Mouse (Mus musculus) brown adipose tissue, adult 24 weeks (tissue): ENCODE measurements around the gene Olfr635. TPM values are rescaled to one million over a fixed set of nuclear protein-coding genes. Genes with fewer than 3 reads are reported as not detected.
"Not testable (repeated sequence)": the region's sequence is repeated elsewhere in the genome, so short reads cannot be mapped to it uniquely, and the experiment has no call there.

Experiments
- H3K27ac ChIP-seq: fragments of 200-500 bp; replicated peaks from 2 replicates; pipeline ENCODE4 v1.5.1; 2012; ENCODE audit warnings: low read depth, mild to moderate bottlenecking, low read length
- H3K4me1 ChIP-seq: fragments of 200-500 bp; 2 replicates; pipeline ENCODE4 v1.6.1; 2012; ENCODE audit warnings: low read length, mixed read lengths; ENCODE audit not compliant: control insufficient read depth, insufficient read depth, insufficient read length
- H3K4me3 ChIP-seq: fragments of 200-500 bp; 2 replicates; pipeline ENCODE4 v1.5.1; 2012; ENCODE audit warnings: low read depth, mild to moderate bottlenecking, low read length, moderate library complexity; ENCODE audit not compliant: insufficient read depth
- polyA plus RNA-seq: library from polyadenylated mRNA; stranded (reverse); fragments of >200 nt; gene quantifications from 2 replicates; pipeline ENCODE4 v1.2.4, GENCODE M21; 2012; ENCODE audit not compliant: missing spikeins, insufficient read depth, insufficient read length

Olfr635 gene
- polyA plus RNA-seq = not detected in 2 replicates

DNA sequence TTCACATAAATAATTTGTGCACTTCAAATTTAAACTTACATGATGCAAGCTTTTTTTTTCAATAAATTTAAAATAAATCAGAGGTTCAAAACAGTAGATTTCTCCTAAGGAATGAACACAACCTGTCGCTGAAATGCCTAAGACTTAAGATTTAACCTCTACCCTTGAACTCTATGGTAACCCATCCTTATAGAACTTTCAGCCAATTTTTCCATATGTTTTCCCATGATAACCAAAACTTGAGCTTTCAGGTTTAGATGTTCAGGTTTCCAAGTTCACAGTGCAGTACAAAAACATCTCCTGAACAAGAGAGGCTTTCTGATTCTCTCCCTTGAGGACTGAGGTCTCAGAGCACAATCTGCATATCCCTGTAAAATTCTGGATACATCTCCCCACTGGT, at the start of gene Olfr635:
Gene Olfr635, plus strand, starts transcription at position 301 of the 400 bp plus-strand sequence.
- Histone ChIP-seq H3K4me1 (no peaks in the 10 kb centered on the region), H3K4me3 (no peak within 1 kb of the TSS), H3K27ac (no peak within 1 kb of the TSS)

DNA sequence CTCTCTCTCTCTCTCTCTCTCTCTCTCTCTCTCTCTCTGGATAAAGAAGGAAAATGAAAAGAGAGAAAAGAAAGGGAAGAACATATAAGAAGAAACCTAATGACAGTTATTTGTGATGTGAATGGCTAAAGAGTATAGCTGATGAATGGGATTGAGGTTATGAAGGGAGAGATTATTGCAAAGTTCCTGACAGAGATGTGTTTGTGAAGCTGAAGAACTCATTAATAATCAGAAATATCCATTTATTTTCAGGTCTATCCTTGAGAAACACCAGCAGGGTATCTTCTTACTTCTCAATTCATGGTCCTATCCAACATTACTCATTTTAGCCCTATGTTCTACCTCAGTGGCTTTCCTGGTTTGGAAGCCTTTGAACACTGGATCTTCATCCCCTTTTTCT, 42.4 kb upstream of the Olfr635 start, which contains the start of gene Olfr631:
Gene Olfr631, plus strand, starts transcription at position 301 of the 400 bp plus-strand sequence.
- Histone ChIP-seq H3K4me3 (no peak within 1 kb of the TSS), H3K27ac (no peak within 1 kb of the TSS), H3K4me1 (no peaks in the 10 kb centered on the region)

DNA sequence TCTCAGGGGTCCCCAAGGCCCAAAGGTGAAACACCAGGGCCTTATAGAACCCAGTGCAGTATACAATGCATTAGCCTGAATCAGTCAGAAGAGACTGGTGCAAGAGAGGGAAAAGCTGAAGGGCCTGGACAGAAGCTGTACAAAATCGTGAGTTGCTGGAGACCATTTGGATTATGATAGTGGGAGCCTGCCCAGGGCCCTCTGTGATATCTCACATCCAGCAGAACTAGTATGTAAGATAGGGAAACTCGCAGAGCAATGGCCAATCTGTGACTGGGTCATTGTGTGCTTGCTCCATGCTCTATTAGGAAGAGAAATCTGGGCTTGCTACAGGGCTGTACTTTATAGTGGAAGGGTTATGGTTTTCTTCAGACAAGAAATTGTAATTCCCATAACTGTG, 36.7 kb upstream of the Olfr635 start, which contains the start of gene Olfr632:
Gene Olfr632, plus strand, starts transcription at position 84 of the 400 bp plus-strand sequence.
- no peak within 1 kb of the TSS for H3K27ac ChIP-seq
- no peaks in the 10 kb centered on the region for H3K4me1 ChIP-seq
- H3K4me3 ChIP-seq = no peak within 1 kb of the TSS

DNA sequence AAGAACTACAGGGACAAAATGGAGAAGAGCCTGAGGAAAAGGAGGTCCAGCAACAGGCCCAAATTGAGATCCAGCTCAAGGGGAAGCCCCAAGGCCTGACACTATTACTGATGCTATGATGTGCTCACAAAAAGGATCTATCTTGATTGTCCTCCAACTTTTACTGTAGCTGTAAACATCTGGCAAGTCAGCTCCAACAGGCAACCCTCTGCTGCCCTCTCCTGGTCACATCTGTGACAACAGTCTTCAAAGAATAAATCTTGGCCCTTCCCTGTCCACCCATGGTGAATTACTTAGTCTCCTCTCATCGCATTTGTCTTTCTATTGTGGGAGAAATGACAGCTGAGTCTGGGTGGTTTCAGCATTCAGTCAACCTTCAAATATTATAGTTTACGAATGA, 28.2 kb upstream of the Olfr635 start:
- Histone ChIP-seq H3K4me1 (no peaks in the 10 kb centered on the region), H3K4me3 (no peak overlapping the region)

DNA sequence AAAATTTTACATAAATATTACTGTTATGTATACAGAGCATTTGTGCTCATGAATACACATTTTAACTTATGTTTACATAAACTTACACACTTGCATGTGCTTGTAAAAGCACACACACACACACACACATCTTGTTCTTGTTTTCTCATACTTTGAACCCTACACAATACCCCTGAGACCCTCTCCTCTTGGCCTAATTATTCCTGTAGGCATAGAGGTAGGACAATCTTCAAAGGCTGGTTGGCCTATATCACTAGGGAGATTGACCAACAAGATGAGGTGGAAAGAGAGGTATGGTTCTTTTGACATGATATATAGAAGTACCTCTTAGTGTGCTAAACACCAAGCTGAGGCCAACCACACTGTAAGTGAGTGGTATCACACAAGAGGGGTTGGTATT, 26.8 kb upstream of the Olfr635 start, which contains the start of gene Olfr633:
Gene Olfr633, plus strand, starts transcription at position 301 of the 400 bp plus-strand sequence.
- Histone ChIP-seq H3K4me1 (no peaks in the 10 kb centered on the region), H3K4me3 (no peak within 1 kb of the TSS)

More for the DNA sequence above, 28.2 kb upstream of the Olfr635 start:
- no peak overlapping the region for H3K27ac ChIP-seq

DNA sequence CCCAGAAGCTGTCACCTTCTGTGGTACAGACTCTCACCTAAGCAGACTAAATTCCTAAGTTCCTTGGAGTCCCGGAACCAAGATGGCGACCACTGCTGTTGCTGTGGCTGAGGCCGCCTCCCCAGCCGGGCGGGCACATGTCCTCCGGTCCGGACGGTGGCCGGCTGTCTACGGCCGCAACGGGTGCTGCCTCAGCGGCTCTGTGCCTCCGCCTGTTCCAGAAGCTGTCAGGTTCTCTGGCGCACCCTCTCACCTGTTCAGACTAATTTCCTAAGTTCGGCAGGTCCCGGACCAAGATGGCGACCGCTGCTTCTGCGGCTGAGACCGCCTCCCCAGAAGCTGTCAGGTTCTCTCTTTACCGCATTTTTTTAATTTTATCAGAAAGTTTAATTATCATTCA, 4.1 kb upstream of the Olfr635 start:
- not testable (repeated sequence) for H3K27ac ChIP-seq, H3K4me3 ChIP-seq, H3K4me1 ChIP-seq

More for the DNA sequence above, 26.8 kb upstream of the Olfr635 start, which contains the start of gene Olfr633:
- no peak within 1 kb of the TSS for H3K27ac ChIP-seq

DNA sequence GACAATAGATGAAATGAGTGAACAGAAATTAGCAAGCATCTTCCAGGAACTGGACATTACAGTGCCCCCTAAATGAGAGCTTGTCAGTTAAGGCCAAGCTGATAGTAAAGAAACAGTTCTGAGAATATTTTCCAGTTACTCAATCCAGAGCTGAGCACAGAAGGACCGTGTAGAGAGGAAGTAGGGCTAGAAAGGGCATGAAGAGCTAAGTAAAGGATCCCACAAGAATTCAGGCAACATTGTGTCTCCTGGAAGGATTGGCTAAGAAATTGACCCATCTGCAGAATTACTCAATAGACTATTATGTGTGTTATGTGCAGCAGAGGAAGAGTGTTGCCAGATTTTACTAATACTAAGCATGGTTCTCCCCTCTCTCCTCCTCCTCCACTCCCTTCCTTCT, 830 bp downstream of the Olfr635 start:
- no peak overlapping the region for H3K27ac ChIP-seq
- H3K4me3 ChIP-seq = no peak overlapping the region
- no peaks in the 10 kb centered on the region for H3K4me1 ChIP-seq

DNA sequence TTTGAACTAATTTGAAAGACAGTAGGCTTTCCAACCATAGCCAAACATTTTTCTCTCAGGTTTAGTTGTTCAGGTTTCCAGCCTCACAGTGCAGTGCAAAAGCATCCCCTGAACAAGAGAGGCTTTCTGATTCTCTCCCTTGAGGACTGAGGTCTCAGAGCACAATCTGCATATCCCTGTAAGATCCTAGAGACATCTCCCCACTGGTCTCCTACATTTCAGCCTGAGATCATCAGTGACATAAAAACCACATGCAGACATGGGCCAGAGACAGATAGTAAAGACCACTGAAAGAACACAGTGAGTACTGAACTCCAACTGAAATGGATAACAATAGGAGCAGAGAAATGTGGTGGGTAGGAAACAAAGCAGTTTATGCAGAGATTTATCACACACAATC, 27.5 kb downstream of the Olfr635 start, which contains the start of gene Olfr638:
Gene Olfr638, plus strand, starts transcription at position 301 of the 400 bp plus-strand sequence.
- H3K27ac ChIP-seq = no peak within 1 kb of the TSS
- no peaks in the 10 kb centered on the region for H3K4me1 ChIP-seq
- H3K4me3 ChIP-seq = no peak within 1 kb of the TSS

DNA sequence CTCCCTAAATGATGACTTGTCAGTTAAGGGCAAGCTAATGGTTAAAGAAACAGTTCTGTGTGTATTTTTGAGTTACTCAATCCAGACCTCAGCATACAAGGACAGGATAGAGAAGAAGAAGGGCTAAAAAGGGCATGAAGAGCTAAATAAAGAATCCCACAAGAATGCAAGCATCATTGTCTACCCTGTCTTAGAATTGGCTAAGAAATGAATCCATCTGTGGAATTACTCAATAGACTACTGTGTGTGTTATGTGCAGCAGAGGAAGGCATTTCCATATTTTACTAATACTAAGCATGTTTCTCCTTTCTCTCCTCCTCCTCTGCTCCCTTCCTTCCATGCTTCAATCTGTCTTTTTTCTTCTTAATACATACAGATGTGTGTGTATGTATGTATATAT, 28.2 kb downstream of the Olfr635 start:
- Histone ChIP-seq H3K4me3 (no peak overlapping the region), H3K4me1 (no peaks in the 10 kb centered on the region), H3K27ac (no peak overlapping the region)

DNA sequence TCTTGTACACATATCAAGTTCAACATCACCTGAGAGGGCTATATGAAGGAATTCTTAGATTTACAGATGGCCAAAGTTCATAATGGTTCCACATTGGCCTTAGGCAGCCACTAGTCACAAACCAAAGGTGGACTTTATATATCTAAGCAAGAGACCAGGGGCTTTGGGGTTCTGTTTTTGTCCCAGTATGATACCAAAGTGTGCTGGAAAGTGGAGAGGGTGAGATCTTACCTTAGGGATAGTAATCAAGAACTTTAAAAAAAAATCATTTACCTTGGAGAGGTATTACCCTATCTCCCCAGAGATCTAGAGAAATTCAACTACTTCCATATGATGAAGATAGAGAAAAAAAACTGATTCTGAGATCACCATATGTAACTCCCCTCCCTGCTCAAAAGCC, 46.3 kb downstream of the Olfr635 start, which contains the start of gene Olfr639:
Gene Olfr639, minus strand, starts transcription at position 101 of the 400 bp plus-strand sequence.
- H3K4me3 ChIP-seq = no peak within 1 kb of the TSS
- H3K4me1 ChIP-seq = no peaks in the 10 kb centered on the region
- H3K27ac ChIP-seq = no peak within 1 kb of the TSS

DNA sequence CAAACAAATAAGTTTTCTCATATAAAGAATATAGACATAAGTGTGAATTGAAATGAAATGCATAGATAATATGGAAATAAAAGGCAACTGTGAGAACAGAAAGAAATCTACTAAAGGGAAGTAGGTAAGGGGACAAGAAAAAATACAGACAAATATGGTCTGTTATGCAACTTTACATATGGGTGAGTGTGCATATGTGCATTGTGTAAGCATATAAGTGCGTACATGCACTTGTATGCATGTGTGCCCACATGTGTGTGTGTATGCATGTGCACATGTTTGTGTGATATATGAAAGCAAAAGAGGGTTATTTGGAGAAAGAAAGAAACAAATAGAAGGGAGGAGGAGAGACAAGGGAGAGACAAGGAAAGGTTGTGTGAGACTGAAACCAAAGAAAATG, 48.0 kb downstream of the Olfr635 start:
- Histone ChIP-seq H3K4me3 (no peak overlapping the region), H3K27ac (no peak overlapping the region), H3K4me1 (no peaks in the 10 kb centered on the region)

DNA sequence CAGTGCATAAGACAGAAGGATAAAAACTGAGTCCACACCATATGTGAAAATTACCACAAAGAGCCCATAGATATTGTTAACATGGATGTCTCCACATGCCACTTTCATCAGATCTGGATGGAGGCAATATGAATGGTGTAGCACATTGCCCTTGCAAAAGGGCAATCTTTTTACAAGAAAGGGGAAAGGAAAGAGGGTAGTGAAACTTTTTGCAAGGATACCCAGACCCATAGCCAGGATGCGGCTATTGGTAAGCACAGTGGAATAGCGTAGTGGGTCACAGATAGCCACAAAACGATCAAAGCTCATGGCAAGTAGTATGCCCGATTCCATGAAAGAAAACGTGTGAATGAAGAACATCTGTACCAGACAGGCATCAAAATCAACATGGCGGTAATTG, 50.7 kb downstream of the Olfr635 start:
- Histone ChIP-seq H3K4me1 (no peaks in the 10 kb centered on the region), H3K27ac (no peak overlapping the region)

DNA sequence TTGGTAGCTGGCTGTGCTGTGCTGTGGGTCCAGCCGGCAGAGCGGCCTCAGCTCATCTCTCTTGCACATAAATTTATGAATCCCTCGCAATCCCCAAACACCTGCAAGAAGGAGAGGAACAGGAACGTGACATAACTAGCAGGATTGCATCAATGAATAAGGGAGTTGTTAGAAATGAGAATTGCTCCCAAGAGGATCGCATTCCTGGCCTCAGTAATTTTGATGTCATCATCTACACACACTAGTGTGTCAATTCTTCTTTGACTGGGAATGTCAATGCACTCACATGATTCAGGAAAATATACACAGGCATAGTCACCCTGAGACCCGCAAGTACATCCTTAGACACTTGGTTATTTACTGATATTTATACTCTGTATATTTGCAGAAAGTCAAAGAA, 54.5 kb downstream of the Olfr635 start, which contains the start of gene Olfr640:
Gene Olfr640, minus strand, starts transcription at position 101 of the 400 bp plus-strand sequence.
- no peak within 1 kb of the TSS for H3K4me3 ChIP-seq
- H3K4me1 ChIP-seq = no peaks in the 10 kb centered on the region
- H3K27ac ChIP-seq = no peak within 1 kb of the TSS

More for the DNA sequence above, 50.7 kb downstream of the Olfr635 start:
- no peak overlapping the region for H3K4me3 ChIP-seq

DNA sequence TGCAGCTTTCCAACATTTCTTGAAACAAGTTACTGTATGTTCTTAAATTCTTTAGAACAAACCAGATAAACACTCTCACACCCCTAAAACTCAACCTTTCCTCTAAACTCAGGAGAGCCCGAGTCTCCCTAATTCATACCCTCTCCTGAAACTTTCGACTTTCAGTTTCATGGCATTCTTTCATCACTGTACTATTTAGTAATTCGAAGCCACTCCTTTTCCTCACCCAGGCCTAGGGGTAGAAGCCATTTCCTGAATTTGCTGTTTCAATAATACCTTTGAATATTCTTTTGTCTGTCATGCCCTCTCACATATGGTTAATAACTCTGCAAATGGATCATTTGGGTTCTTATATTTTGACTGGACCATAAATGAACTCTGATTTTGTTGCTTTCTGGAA, 56.0 kb downstream of the Olfr635 start:
- H3K4me1 ChIP-seq = no peaks in the 10 kb centered on the region
- no peak overlapping the region for H3K27ac ChIP-seq
- H3K4me3 ChIP-seq = no peak overlapping the region

DNA sequence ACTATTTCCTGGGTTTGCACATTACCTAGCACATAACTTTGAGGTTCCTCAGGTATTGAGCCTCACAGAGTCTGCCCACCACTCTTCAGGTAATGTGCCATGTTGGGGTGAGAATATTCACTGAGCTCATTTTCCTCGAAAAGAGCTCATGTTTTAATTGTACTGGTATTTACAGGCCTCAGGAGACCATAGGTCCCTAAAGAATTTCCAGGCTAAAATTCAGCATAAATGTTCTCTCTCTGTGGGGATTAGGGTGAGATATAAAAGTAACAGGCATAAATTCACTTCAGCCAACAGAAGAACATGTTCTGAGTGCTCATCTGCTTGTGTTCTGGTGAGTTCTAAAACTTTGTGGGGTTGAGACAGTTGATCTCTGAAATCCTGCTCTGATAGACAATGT, 64.2 kb downstream of the Olfr635 start, which contains the start of gene Olfr641:
Gene Olfr641, plus strand, starts transcription at position 301 of the 400 bp plus-strand sequence.
- Histone ChIP-seq H3K4me1 (no peaks in the 10 kb centered on the region), H3K4me3 (no peak within 1 kb of the TSS), H3K27ac (no peak within 1 kb of the TSS)
